Mouse (Mus musculus) hindlimb bud, embryonic 11.5 days (tissue): ENCODE data around the gene Rnf150.

ENCODE experiments used
- DNase-seq: peaks from one replicate; pipeline ENCODE4 v3.0.0-alpha.2; 2012; ENCODE audit warnings: low read depth, low spot score; ENCODE audit errors: extremely low spot score

Gene Rnf150

GRCm38 (mm10) chr8:82863041-82863744 lies at the start of gene Rnf150:
Gene Rnf150 (plus strand): TSS chr8:82863356.
- peak; percentile 46 for DNase-seq

GRCm38 (mm10) chr8:82826135-82827046 lies 36.8 kb upstream of the Rnf150 start:
- no peak for DNase-seq

DNA sequence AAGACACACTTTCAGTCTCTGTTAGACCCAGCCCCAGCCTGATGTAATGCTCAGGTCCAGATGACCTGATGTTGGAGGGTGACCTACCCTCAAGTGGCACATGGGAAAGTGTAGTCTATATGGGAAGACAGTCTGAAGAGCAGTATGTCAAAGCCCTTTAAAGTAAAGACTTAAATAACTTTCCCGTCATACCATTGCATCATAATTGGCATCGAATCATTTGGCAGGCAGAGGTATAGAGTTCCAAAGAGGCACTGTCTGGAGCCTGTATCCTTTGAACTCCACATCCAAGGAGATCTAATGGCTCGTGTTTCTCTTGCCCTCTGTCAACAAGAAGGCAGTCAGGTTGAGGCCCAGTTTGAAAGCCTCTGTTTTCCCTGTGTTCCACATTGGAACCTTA lies 22.7 kb upstream of the Rnf150 start:
- DNase-seq = no peak

DNA sequence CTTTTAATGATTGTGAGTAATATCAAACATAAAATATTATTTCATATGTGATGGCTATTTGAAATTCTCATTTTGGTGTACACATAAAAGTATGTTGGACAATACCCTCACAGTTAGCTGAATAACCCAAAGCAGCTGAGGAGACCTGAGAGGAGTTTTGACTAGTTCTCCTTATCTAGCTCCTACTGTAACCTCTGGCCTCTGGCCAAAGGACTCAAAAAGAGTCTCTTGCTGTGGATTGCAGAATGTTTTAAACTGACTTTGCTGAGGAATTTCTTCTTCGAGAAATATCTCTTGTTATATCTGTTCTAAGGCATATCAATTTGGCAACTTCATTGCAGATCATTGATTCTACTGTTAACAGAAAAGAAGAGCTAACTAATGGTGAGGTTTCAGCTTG lies 22.2 kb upstream of the Rnf150 start:
- DNase-seq = no peak

GRCm38 (mm10) chr8:82841520-82842142 lies 21.5 kb upstream of the Rnf150 start:
- DNase-seq = no peak

DNA sequence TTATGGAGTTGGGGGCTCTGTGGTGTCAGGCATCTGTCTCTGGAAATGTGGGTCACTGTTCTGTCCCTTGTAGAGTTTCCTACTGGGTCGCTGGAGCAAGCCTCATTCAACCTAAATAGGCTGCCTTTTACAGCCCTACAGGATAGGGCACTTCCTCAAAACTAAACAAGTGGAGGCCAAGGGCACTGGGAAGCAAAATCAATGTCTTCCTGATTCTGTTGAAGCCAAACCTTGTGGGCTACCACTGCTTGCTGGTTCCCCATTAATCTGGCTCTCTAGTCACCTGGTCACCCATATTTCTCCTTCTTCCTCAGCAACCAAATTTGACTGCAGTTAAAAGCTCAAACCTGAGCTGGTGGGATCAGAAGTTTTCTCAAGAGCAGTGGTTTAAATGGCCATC lies 19.5 kb upstream of the Rnf150 start:
- no peak for DNase-seq

DNA sequence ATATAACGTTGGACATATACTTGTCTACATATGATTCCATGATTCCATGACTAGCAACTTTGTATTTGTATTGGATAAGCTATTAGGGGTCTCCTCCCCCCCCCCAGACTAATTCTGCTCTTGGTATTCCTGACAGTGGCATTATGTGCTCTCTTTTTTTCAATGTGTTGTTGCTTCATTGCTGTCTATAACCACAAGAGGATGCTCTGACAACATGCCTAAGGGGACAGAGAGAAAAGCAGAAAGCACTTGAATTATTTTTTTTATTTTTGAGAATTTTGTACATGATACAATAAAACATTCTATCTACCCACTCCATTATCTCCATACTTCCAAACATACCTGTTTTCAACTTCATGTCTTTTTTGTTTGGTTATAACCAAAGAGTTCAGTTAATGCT lies 18.7 kb upstream of the Rnf150 start:
- DNase-seq = no peak

GRCm38 (mm10) chr8:82846098-82846497 lies 17.1 kb upstream of the Rnf150 start:
- DNase-seq = no peak

- no peak for DNase-seq
These were observed 16.4 kb upstream of the Rnf150 start for GRCm38 (mm10) chr8:82846730-82847129.

DNA sequence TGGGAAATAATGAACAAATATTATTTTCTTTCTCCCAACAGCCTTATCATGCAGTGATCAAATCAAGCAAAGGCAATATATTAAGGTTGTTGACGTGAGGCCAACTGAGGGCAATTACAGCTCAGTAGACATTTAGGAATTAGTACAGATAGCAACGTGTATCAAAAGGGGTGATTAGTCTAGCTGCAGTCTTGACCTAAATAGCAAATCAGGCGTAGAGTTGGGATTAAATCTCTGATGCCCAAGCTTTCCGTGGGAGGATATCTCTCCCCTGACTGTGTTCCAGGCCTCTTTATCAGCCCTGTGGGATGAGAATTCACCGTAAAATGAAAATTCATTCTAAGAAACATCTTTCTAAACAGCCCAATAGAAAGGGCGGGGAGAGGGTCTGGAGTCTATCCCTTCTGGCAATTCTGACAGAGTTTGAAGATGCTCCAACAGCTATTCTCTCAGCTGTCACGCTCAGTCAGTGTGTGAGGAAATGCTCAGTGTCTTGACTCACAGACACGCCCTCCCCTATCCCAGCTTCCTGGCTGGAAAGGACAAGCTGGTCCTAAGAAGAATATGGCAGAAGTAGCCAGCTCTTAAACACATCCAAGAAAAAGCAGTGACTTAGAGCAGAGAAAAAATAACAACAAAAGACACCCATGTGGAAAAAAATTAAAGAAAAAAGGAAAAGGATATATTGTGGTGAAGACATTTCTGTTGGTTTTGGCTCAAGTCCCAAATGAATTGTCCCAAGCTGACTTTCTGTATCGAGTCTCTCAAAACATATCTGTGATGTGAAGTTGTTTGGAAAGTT lies 4.4 kb upstream of the Rnf150 start:
- no peak for DNase-seq

DNA sequence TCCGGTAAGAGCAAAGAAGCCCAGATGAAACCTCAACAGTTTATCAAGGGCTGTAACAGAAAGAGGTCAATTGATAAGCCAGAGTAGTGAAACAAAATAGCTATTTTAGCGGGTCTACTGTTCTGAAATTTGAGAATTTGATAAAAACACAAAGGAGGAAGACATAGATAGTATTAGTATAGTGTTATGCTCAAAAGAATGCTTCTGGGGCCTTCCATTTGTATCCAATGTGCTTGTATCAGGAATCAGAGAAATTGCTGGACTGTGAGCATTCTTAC lies 3.9 kb upstream of the Rnf150 start:
- no peak for DNase-seq

GRCm38 (mm10) chr8:82863745-82864520 lies 777 bp downstream of the Rnf150 start:
- no peak for DNase-seq

- no peak for DNase-seq
These were observed 1.3 kb downstream of the Rnf150 start for GRCm38 (mm10) chr8:82864521-82864818.

DNA sequence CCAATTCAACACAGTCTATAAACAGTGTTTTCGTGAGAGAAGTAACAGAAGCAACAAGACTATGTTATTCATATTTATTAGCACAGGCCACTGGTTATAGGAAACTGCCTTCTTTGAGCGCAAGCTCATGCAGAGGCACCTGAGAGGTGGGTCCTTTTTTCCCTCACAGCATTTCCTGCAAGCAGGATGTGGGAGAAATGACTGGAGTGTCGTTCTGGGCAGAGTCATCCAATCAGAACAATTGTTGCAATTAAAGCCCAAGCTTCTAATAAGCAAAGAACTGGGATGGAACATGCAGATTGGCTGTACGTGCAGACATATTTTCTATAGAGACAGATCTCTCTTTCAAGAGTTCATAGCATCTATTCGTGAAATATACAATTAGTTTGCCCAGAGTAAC lies 2.1 kb downstream of the Rnf150 start:
- no peak for DNase-seq

DNA sequence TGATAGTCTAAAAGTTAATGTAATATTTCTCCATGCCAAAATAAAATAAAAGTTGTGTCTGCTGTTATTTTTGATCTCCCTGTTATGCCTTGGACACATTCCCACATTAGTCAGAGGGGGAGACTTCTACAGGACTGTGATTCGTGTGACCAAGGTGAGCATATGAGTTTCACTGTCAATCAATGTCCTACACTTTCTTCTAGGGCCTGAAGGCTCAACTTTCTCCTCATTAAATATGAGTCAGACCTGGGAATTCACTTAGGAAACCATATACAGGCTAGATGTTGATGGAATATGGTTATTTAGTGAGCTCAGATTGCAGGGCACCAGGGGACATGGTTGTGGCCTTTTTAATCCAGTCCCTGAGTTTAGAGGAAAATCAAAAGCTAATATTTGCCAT lies 3.1 kb downstream of the Rnf150 start:
- no peak for DNase-seq

DNA sequence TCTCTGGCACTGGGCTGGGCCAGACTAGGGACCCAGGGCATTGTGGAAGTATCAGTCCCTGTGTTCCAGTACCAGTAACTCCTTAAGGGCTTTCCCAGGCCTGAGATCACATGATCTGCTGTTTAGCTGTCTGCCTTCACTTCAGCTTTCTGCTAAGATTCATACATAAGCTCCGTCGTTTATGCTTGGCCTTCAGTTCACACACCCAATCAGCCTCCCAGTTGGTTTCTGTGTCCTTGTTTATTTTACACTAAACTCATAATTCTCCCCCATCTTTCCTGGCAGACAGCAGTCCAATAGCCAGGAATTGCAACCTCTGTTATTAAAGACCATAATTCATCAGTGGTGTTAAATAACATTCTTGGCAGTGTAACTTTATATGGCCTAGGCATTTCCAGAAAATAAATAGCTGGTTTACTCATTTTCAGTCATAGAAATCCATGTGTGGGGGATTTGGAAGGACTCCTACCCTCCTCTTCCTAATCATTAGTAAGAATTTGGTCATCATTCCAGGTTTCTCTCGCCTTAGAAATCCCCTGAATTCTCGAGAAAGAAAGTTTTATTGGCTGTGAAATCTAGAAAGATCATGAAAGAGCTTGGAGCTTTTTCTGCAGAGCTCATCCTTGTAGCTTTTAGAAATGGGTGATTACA lies 7.8 kb downstream of the Rnf150 start:
- no peak for DNase-seq

GRCm38 (mm10) chr8:82871986-82872385 lies 8.8 kb downstream of the Rnf150 start:
- no peak for DNase-seq

GRCm38 (mm10) chr8:82874102-82874501 lies 10.9 kb downstream of the Rnf150 start:
- DNase-seq = no peak

GRCm38 (mm10) chr8:82875135-82875534 lies 12.0 kb downstream of the Rnf150 start:
- no peak for DNase-seq

DNA sequence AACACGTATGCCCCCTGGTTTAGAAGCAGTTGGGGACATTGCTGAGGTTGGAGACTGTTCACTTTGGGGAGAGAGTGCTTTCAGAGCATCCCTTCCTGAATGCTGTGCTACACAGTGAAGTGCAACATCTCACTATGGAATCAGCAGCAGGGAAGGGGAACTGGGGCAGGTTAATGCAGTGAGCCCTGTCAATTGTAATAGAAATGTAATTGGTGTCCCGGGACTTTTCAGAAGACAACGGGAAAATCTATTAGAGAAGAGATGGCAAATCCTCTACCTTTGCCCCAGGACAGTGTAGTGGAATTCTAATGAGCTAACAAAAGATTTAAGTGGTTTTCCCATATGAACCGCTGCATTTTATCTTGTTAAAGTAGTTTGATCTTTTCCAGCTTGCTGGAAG lies 21.3 kb downstream of the Rnf150 start:
- DNase-seq = no peak
